Mouse (Mus musculus): ENCODE data around the gene Mien1. TPM values are rescaled to one million over a fixed set of nuclear protein-coding genes. Genes with fewer than 3 reads are reported as not detected.

Mien1 gene
- polyA plus RNA-seq, 2 experiments, result 48.5 to 86.8 TPM

GRCm38 (mm10) chr11:98408872-98409271 lies 29.9 kb downstream of the Mien1 start:
- no peak for ATAC-seq (ENCODE audit: low FRiP score, low read depth)
- Histone ChIP-seq H3K4me1 (ENCODE audit: control insufficient read depth, insufficient read depth, low read length) (peaks cover 17% of the 10 kb centered on the region), H3K36me3 (ENCODE audit: control insufficient read depth, insufficient read depth, low read length) (no peaks in the 10 kb centered on the region), H3K4me3 (replicated peaks; ENCODE audit: low read length) (peak overlapping the region; percentile 11; the same call in 1 of the 2 replicates), H3K27me3 (ENCODE audit: control insufficient read depth, insufficient read depth, low read length) (no peaks in the 10 kb centered on the region), H3K9me3 (ENCODE audit: control insufficient read depth, low read length) (no peaks in the 10 kb centered on the region), H3K27ac (replicated peaks; ENCODE audit: low read depth, low read length) (peak overlapping the region; percentile 43), H3K4me2 (replicated peaks; ENCODE audit: low read depth, low read length, severe bottlenecking) (peak overlapping the region; percentile 35), H3K9ac (ENCODE audit: low read depth, low read length, severe bottlenecking) (peak overlapping the region; percentile 47)
- DNase-seq (ENCODE audit: low spot score), result no peak
- no peak for TF ChIP-seq POLR2A (IDR thresholded peaks at IDR 0.05; ENCODE audit: borderline replicate concordance, extremely low read depth, insufficient read depth, insufficient read length)
- WGBS, result 57% methylated on average over 8 of the region's 8 CpGs

- no peak overlapping the region for H3K27ac ChIP-seq (replicated peaks; ENCODE audit: low read depth, low read length)
- 70% methylated on average over 6 of the region's 6 CpGs for WGBS
Measured at GRCm38 (mm10) chr11:98406621-98407020, 32.2 kb downstream of the Mien1 start.

GRCm38 (mm10) chr11:98400816-98401215 lies 38.0 kb downstream of the Mien1 start:
- H3K36me3 ChIP-seq (ENCODE audit: control insufficient read depth, insufficient read depth, low read length), result no peaks in the 10 kb centered on the region
- no peak for DNase-seq (ENCODE audit: low spot score)
- peaks cover 4% of the 10 kb centered on the region; the same call in 1 of the 2 replicates for H3K4me1 ChIP-seq (ENCODE audit: control insufficient read depth, insufficient read depth, low read length)
- ATAC-seq (ENCODE audit: low FRiP score, low read depth), result no peak
- H3K27ac ChIP-seq (replicated peaks; ENCODE audit: low read depth, low read length), result peak overlapping the region; percentile 86
- H3K4me2 ChIP-seq (replicated peaks; ENCODE audit: low read depth, low read length, severe bottlenecking), result peak overlapping the region; percentile 67
- no peaks in the 10 kb centered on the region for H3K9me3 ChIP-seq (ENCODE audit: control insufficient read depth, low read length)
- no peak for TF ChIP-seq POLR2A (IDR thresholded peaks at IDR 0.05; ENCODE audit: borderline replicate concordance, extremely low read depth, insufficient read depth, insufficient read length)
- H3K9ac ChIP-seq (ENCODE audit: low read depth, low read length, severe bottlenecking), result peak overlapping the region; percentile 62
- H3K27me3 ChIP-seq (ENCODE audit: control insufficient read depth, insufficient read depth, low read length), result no peaks in the 10 kb centered on the region
- H3K4me3 ChIP-seq (replicated peaks; ENCODE audit: low read length), result peak overlapping the region; percentile 52
- WGBS, result 60% methylated on average over 3 of the region's 3 CpGs

More at GRCm38 (mm10) chr11:98406621-98407020, 32.2 kb downstream of the Mien1 start:
- H3K4me2 ChIP-seq (replicated peaks; ENCODE audit: low read depth, low read length, severe bottlenecking), result no peak overlapping the region
- H3K36me3 ChIP-seq (ENCODE audit: control insufficient read depth, insufficient read depth, low read length), result no peaks in the 10 kb centered on the region
- H3K4me1 ChIP-seq (ENCODE audit: control insufficient read depth, insufficient read depth, low read length), result peaks cover 13% of the 10 kb centered on the region
- no peak for TF ChIP-seq POLR2A (IDR thresholded peaks at IDR 0.05; ENCODE audit: borderline replicate concordance, extremely low read depth, insufficient read depth, insufficient read length)
- no peak for DNase-seq (ENCODE audit: low spot score)
- no peak overlapping the region for H3K4me3 ChIP-seq (replicated peaks; ENCODE audit: low read length)
- H3K9me3 ChIP-seq (ENCODE audit: control insufficient read depth, low read length), result no peaks in the 10 kb centered on the region
- no peak overlapping the region for H3K9ac ChIP-seq (ENCODE audit: low read depth, low read length, severe bottlenecking)
- no peak for ATAC-seq (ENCODE audit: low FRiP score, low read depth)
- no peaks in the 10 kb centered on the region for H3K27me3 ChIP-seq (ENCODE audit: control insufficient read depth, insufficient read depth, low read length)

- H3K4me2 ChIP-seq (replicated peaks; ENCODE audit: low read depth, low read length, severe bottlenecking), result peak within 1 kb of the TSS; percentile 67
- peak within 1 kb of the TSS; percentile 86 for H3K27ac ChIP-seq (replicated peaks; ENCODE audit: low read depth, low read length)
- 3% methylated on average over 33 of the region's 40 CpGs for WGBS
- no peaks in the 10 kb centered on the region for H3K36me3 ChIP-seq (ENCODE audit: control insufficient read depth, insufficient read depth, low read length)
- DNase-seq (ENCODE audit: low spot score) (peak; percentile 93), ATAC-seq (ENCODE audit: low FRiP score, low read depth) (peak; percentile 95)
- H3K4me3 ChIP-seq (replicated peaks; ENCODE audit: low read length), result peak within 1 kb of the TSS; percentile 52
- H3K9me3 ChIP-seq (ENCODE audit: control insufficient read depth, low read length), result no peaks in the 10 kb centered on the region
- peak within 1 kb of the TSS; percentile 62 for H3K9ac ChIP-seq (ENCODE audit: low read depth, low read length, severe bottlenecking)
- TF ChIP-seq POLR2A (IDR thresholded peaks at IDR 0.05; ENCODE audit: borderline replicate concordance, extremely low read depth, insufficient read depth, insufficient read length), result peak; percentile 33; the same call in 1 of the 2 replicates
- H3K27me3 ChIP-seq (ENCODE audit: control insufficient read depth, insufficient read depth, low read length), result no peaks in the 10 kb centered on the region
- peaks cover 4% of the 10 kb centered on the region; the same call in 1 of the 2 replicates for H3K4me1 ChIP-seq (ENCODE audit: control insufficient read depth, insufficient read depth, low read length)
Measured at GRCm38 (mm10) chr11:98400161-98400726, 38.5 kb downstream of the Mien1 start, which contains the start of gene Pgap3. Pgap3 (minus strand) TSS chr11:98400490.

- 90% methylated on average over 7 of the region's 7 CpGs for WGBS
- no peak for TF ChIP-seq POLR2A (IDR thresholded peaks at IDR 0.05; ENCODE audit: borderline replicate concordance, extremely low read depth, insufficient read depth, insufficient read length)
- no peaks in the 10 kb centered on the region for H3K36me3 ChIP-seq (ENCODE audit: control insufficient read depth, insufficient read depth, low read length)
- no peak overlapping the region for H3K27ac ChIP-seq (replicated peaks; ENCODE audit: low read depth, low read length)
- no peaks in the 10 kb centered on the region for H3K9me3 ChIP-seq (ENCODE audit: control insufficient read depth, low read length)
- no peak overlapping the region for H3K9ac ChIP-seq (ENCODE audit: low read depth, low read length, severe bottlenecking)
- ATAC-seq (ENCODE audit: low FRiP score, low read depth) (no peak), DNase-seq (ENCODE audit: low spot score) (no peak)
- H3K4me3 ChIP-seq (replicated peaks; ENCODE audit: low read length), result no peak overlapping the region
- H3K4me1 ChIP-seq (ENCODE audit: control insufficient read depth, insufficient read depth, low read length), result peaks cover 14% of the 10 kb centered on the region
- no peak overlapping the region for H3K4me2 ChIP-seq (replicated peaks; ENCODE audit: low read depth, low read length, severe bottlenecking)
- H3K27me3 ChIP-seq (ENCODE audit: control insufficient read depth, insufficient read depth, low read length), result no peaks in the 10 kb centered on the region
Measured at GRCm38 (mm10) chr11:98397946-98398345, 40.8 kb downstream of the Mien1 start.
